Mouse (Mus musculus): ENCODE data around the gene Ctsl. TPM values are rescaled to one million over a fixed set of nuclear protein-coding genes. Genes with fewer than 3 reads are reported as not detected.
A peak's percentile ranks its signal among the peaks of the same experiment; 100 is the strongest.

The Ctsl gene
- polyA plus RNA-seq, 1 experiment from 2014 or later = 213 TPM

GRCm38 (mm10) chr13:64367615-64368014, 3.1 kb downstream of the Ctsl start:
- no peak for DNase-seq (ENCODE audit: low spot score)
- Histone ChIP-seq H3K4me2 (ENCODE audit: low read depth, low read length) (no peak overlapping the region), H3K27me3 (replicated peaks; ENCODE audit: control insufficient read depth, insufficient read depth, low read length) (no peaks in the 10 kb centered on the region), H3K9ac (ENCODE audit: low read depth, low read length) (no peak overlapping the region), H3K27ac (replicated peaks; ENCODE audit: low read depth, low read length) (no peak overlapping the region), H3K4me1 (ENCODE audit: control insufficient read depth, insufficient read depth, low read length) (peaks cover 13% of the 10 kb centered on the region; the same call in 1 of the 2 replicates), H3K9me3 (ENCODE audit: control insufficient read depth, low read length) (no peaks in the 10 kb centered on the region), H3K4me3 (ENCODE audit: low read depth, low read length) (no peak overlapping the region), H3K36me3 (ENCODE audit: control insufficient read depth, insufficient read depth, low read length) (peaks cover 58% of the 10 kb centered on the region)
- no peak for ATAC-seq (ENCODE audit: low read depth)
- 99% methylated on average over 5 of the region's 5 CpGs for WGBS

DNA sequence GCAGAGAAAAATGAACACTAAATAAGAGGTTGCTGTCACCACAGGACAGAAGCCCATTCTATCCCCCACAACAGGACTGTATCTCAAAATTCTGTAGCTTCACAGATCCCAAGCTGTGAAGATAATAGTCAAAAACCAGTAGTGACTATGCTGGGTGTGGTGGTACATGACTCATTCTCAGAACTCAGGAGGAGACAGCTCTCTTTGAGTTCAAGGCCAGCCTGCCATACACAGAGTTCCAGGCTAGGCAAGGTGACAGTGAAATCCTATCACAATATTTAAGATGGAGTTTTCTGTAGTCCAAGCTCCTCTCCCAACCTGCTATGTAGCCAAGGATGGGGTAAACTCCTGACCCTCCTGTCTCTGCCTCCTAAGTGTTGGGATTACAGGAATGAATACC, 5.4 kb downstream of the Ctsl start:
- peaks cover 58% of the 10 kb centered on the region for H3K36me3 ChIP-seq (ENCODE audit: control insufficient read depth, insufficient read depth, low read length)
- no peak overlapping the region for H3K27ac ChIP-seq (replicated peaks; ENCODE audit: low read depth, low read length)

DNA sequence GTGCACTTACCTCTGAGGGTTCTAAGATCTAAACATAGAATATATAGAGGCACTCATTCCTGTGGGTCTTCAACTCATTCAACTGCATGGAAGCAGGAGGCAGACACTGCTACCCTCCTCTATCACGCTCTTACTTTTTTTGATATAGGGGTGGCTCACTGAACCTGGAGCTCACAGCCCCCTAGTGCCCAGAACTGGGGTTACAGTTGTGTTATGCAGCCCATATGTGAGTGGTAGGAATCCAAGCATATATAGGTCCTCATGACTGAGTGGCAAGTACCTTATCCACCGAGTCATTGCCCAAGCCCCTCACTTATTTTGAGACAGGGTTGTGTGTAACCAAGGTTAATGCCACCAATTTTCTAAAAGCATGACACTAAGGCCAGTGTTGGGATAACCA, 6.4 kb downstream of the Ctsl start:
- peaks cover 10% of the 10 kb centered on the region; the same call in 1 of the 2 replicates for H3K4me1 ChIP-seq (ENCODE audit: control insufficient read depth, insufficient read depth, low read length)
- DNase-seq (ENCODE audit: low spot score) (peak; percentile 2), ATAC-seq (ENCODE audit: low read depth) (no peak)
- no peaks in the 10 kb centered on the region for H3K9me3 ChIP-seq (ENCODE audit: control insufficient read depth, low read length)
- no peak overlapping the region for H3K9ac ChIP-seq (ENCODE audit: low read depth, low read length)
- WGBS = 88% methylated on average over 2 of the region's 2 CpGs
- H3K4me3 ChIP-seq (ENCODE audit: low read depth, low read length) = no peak overlapping the region
- H3K27ac ChIP-seq (replicated peaks; ENCODE audit: low read depth, low read length) = no peak overlapping the region
- H3K36me3 ChIP-seq (ENCODE audit: control insufficient read depth, insufficient read depth, low read length) = peaks cover 58% of the 10 kb centered on the region
- no peaks in the 10 kb centered on the region for H3K27me3 ChIP-seq (replicated peaks; ENCODE audit: control insufficient read depth, insufficient read depth, low read length)
- H3K4me2 ChIP-seq (ENCODE audit: low read depth, low read length) = no peak overlapping the region

More for the DNA sequence above, 5.4 kb downstream of the Ctsl start:
- Histone ChIP-seq H3K4me1 (ENCODE audit: control insufficient read depth, insufficient read depth, low read length) (peaks cover 13% of the 10 kb centered on the region; the same call in 1 of the 2 replicates), H3K27me3 (replicated peaks; ENCODE audit: control insufficient read depth, insufficient read depth, low read length) (no peaks in the 10 kb centered on the region), H3K9me3 (ENCODE audit: control insufficient read depth, low read length) (no peaks in the 10 kb centered on the region), H3K4me2 (ENCODE audit: low read depth, low read length) (no peak overlapping the region), H3K9ac (ENCODE audit: low read depth, low read length) (no peak overlapping the region), H3K4me3 (ENCODE audit: low read depth, low read length) (no peak overlapping the region)
- DNase-seq (ENCODE audit: low spot score) (no peak), ATAC-seq (ENCODE audit: low read depth) (no peak)

DNA sequence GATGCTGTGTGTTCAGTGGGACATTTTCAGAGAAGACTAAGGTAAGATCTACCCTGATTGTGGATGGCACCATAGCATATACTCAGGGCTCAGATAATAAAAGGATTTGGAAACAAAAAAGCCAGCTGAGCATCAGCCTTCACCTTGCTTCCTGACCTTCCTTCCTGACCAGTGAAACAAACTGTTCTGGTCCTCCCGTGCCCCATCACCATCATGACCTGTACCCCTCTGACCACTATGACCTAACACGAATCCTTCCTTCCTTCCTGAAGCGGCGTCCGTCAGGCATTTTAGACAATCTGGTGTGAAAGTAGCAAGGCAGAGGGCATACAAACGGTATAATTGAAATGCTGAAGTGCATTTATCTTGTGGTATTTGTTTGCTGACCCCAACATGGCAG, 8.6 kb downstream of the Ctsl start:
- 87% methylated on average over 6 of the region's 6 CpGs for WGBS
- H3K9me3 ChIP-seq (ENCODE audit: control insufficient read depth, low read length) = no peaks in the 10 kb centered on the region
- H3K9ac ChIP-seq (ENCODE audit: low read depth, low read length) = no peak overlapping the region
- H3K27me3 ChIP-seq (replicated peaks; ENCODE audit: control insufficient read depth, insufficient read depth, low read length) = no peaks in the 10 kb centered on the region
- H3K36me3 ChIP-seq (ENCODE audit: control insufficient read depth, insufficient read depth, low read length) = peaks cover 44% of the 10 kb centered on the region
- H3K4me3 ChIP-seq (ENCODE audit: low read depth, low read length) = no peak overlapping the region
- H3K27ac ChIP-seq (replicated peaks; ENCODE audit: low read depth, low read length) = no peak overlapping the region
- H3K4me2 ChIP-seq (ENCODE audit: low read depth, low read length) = no peak overlapping the region
- DNase-seq (ENCODE audit: low spot score) (no peak), ATAC-seq (ENCODE audit: low read depth) (no peak)
- H3K4me1 ChIP-seq (ENCODE audit: control insufficient read depth, insufficient read depth, low read length) = no peaks in the 10 kb centered on the region

GRCm38 (mm10) chr13:64361020-64361419, 9.7 kb downstream of the Ctsl start:
- H3K4me2 ChIP-seq (ENCODE audit: low read depth, low read length) = no peak overlapping the region
- peaks cover 33% of the 10 kb centered on the region for H3K36me3 ChIP-seq (ENCODE audit: control insufficient read depth, insufficient read depth, low read length)
- H3K4me3 ChIP-seq (ENCODE audit: low read depth, low read length) = no peak overlapping the region
- DNase-seq (ENCODE audit: low spot score) (no peak), ATAC-seq (ENCODE audit: low read depth) (no peak)
- H3K9ac ChIP-seq (ENCODE audit: low read depth, low read length) = no peak overlapping the region
- no peak overlapping the region for H3K27ac ChIP-seq (replicated peaks; ENCODE audit: low read depth, low read length)
- WGBS = 93% methylated on average over 3 of the region's 3 CpGs
- H3K27me3 ChIP-seq (replicated peaks; ENCODE audit: control insufficient read depth, insufficient read depth, low read length) = no peaks in the 10 kb centered on the region
- H3K9me3 ChIP-seq (ENCODE audit: control insufficient read depth, low read length) = no peaks in the 10 kb centered on the region
- H3K4me1 ChIP-seq (ENCODE audit: control insufficient read depth, insufficient read depth, low read length) = no peaks in the 10 kb centered on the region

- no peaks in the 10 kb centered on the region for H3K27me3 ChIP-seq (replicated peaks; ENCODE audit: control insufficient read depth, insufficient read depth, low read length)
- peaks cover 20% of the 10 kb centered on the region for H3K36me3 ChIP-seq (ENCODE audit: control insufficient read depth, insufficient read depth, low read length)
- no peaks in the 10 kb centered on the region for H3K4me1 ChIP-seq (ENCODE audit: control insufficient read depth, insufficient read depth, low read length)
- no peak overlapping the region for H3K27ac ChIP-seq (replicated peaks; ENCODE audit: low read depth, low read length)
- 93% methylated on average over 3 of the region's 3 CpGs for WGBS
- no peaks in the 10 kb centered on the region for H3K9me3 ChIP-seq (ENCODE audit: control insufficient read depth, low read length)
- no peak overlapping the region for H3K4me2 ChIP-seq (ENCODE audit: low read depth, low read length)
- ATAC-seq (ENCODE audit: low read depth) (no peak), DNase-seq (ENCODE audit: low spot score) (no peak)
- H3K4me3 ChIP-seq (ENCODE audit: low read depth, low read length) = no peak overlapping the region
- no peak overlapping the region for H3K9ac ChIP-seq (ENCODE audit: low read depth, low read length)
Observed at GRCm38 (mm10) chr13:64359702-64360101, 11.0 kb downstream of the Ctsl start.

GRCm38 (mm10) chr13:64358476-64358875, 12.2 kb downstream of the Ctsl start:
- H3K4me2 ChIP-seq (ENCODE audit: low read depth, low read length) = no peak overlapping the region
- 90% methylated on average over 1 of the region's 1 CpGs for WGBS
- H3K4me1 ChIP-seq (ENCODE audit: control insufficient read depth, insufficient read depth, low read length) = no peaks in the 10 kb centered on the region
- DNase-seq (ENCODE audit: low spot score) (no peak), ATAC-seq (ENCODE audit: low read depth) (no peak)
- H3K9me3 ChIP-seq (ENCODE audit: control insufficient read depth, low read length) = no peaks in the 10 kb centered on the region
- no peak overlapping the region for H3K4me3 ChIP-seq (ENCODE audit: low read depth, low read length)
- no peak overlapping the region for H3K9ac ChIP-seq (ENCODE audit: low read depth, low read length)
- no peak overlapping the region for H3K27ac ChIP-seq (replicated peaks; ENCODE audit: low read depth, low read length)
- no peaks in the 10 kb centered on the region for H3K27me3 ChIP-seq (replicated peaks; ENCODE audit: control insufficient read depth, insufficient read depth, low read length)
- peaks cover 8% of the 10 kb centered on the region for H3K36me3 ChIP-seq (ENCODE audit: control insufficient read depth, insufficient read depth, low read length)

DNA sequence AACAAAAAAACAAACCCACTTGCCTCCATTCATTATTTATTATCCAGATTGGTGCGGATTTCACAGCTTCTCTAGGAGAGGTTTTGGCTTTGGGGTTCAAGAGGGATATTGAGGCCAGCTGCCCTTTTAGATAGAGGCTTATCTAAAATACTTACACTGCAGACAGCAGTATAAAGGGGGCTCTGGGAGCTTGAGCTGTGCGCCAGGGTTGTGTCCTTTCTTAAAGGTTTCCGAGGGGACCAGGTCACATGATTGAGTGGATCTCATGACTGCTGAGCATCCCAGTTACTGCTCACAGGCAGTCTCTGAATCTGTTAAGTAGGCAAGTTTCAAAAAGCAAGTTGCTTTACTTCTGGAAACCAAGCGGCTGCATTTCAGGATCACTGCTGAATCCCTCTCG, 13.3 kb downstream of the Ctsl start:
- no peak for ATAC-seq (ENCODE audit: low read depth)

DNA sequence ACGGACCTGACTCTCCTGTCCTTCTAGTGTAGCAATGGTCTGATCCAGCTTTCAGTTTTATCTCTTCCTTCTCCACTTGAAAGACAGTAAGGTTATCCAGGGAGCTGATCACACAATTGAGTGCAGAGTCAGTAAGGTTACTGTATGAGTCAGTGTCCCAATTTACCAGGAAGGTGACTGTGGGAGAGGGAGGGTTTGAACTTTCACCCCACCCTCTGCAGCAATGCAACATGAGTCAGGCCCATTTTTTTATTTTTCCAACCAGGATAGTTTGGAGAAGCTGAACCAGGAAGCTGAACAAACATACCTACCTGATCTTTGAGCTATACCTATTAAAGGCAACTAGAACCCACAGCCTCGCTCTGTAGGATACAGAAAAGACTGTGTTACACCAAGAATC, 21.2 kb downstream of the Ctsl start:
- Histone ChIP-seq H3K4me1 (ENCODE audit: control insufficient read depth, insufficient read depth, low read length) (no peaks in the 10 kb centered on the region), H3K27ac (replicated peaks; ENCODE audit: low read depth, low read length) (no peak overlapping the region), H3K9me3 (ENCODE audit: control insufficient read depth, low read length) (no peaks in the 10 kb centered on the region), H3K4me2 (ENCODE audit: low read depth, low read length) (no peak overlapping the region), H3K4me3 (ENCODE audit: low read depth, low read length) (no peak overlapping the region), H3K36me3 (ENCODE audit: control insufficient read depth, insufficient read depth, low read length) (no peaks in the 10 kb centered on the region), H3K9ac (ENCODE audit: low read depth, low read length) (no peak overlapping the region), H3K27me3 (replicated peaks; ENCODE audit: control insufficient read depth, insufficient read depth, low read length) (no peaks in the 10 kb centered on the region)
- 76% methylated on average over 2 of the region's 2 CpGs for WGBS
- DNase-seq (ENCODE audit: low spot score) (no peak), ATAC-seq (ENCODE audit: low read depth) (no peak)

More for the DNA sequence above, 13.3 kb downstream of the Ctsl start:
- H3K4me3 ChIP-seq (ENCODE audit: low read depth, low read length) = no peak overlapping the region
- H3K4me1 ChIP-seq (ENCODE audit: control insufficient read depth, insufficient read depth, low read length) = no peaks in the 10 kb centered on the region
- no peak overlapping the region for H3K9ac ChIP-seq (ENCODE audit: low read depth, low read length)
- DNase-seq (ENCODE audit: low spot score) = no peak
- no peak overlapping the region for H3K27ac ChIP-seq (replicated peaks; ENCODE audit: low read depth, low read length)
- H3K27me3 ChIP-seq (replicated peaks; ENCODE audit: control insufficient read depth, insufficient read depth, low read length) = no peaks in the 10 kb centered on the region
- 78% methylated on average over 5 of the region's 5 CpGs for WGBS
- no peaks in the 10 kb centered on the region for H3K9me3 ChIP-seq (ENCODE audit: control insufficient read depth, low read length)
- no peak overlapping the region for H3K4me2 ChIP-seq (ENCODE audit: low read depth, low read length)
- no peaks in the 10 kb centered on the region for H3K36me3 ChIP-seq (ENCODE audit: control insufficient read depth, insufficient read depth, low read length)

Measured in embryonic facial prominence, embryonic 14.5 days (tissue).